Mouse (Mus musculus): ENCODE measurements around the gene Rnasek. TPM values are rescaled to one million over a fixed set of nuclear protein-coding genes. Genes with fewer than 3 reads are reported as not detected.
A peak's percentile ranks its signal among the peaks of the same experiment; 100 is the strongest.

The Rnasek gene
- polyA plus RNA-seq, 1 experiment = 367 TPM

GRCm38 (mm10) chr11:70236717-70237116, 2.9 kb downstream of the Rnasek start:
- DNase-seq (ENCODE audit: low read depth) = no peak

GRCm38 (mm10) chr11:70235254-70235900, 4.3 kb downstream of the Rnasek start:
- no peak for DNase-seq (ENCODE audit: low read depth)

- no peak for DNase-seq (ENCODE audit: low read depth)
These were observed 5.1 kb downstream of the Rnasek start for GRCm38 (mm10) chr11:70234497-70234896.

GRCm38 (mm10) chr11:70234037-70234436, 5.6 kb downstream of the Rnasek start:
- no peak for DNase-seq (ENCODE audit: low read depth)

- DNase-seq (ENCODE audit: low read depth) = no peak
These were observed 6.6 kb downstream of the Rnasek start for GRCm38 (mm10) chr11:70233016-70233415.

GRCm38 (mm10) chr11:70232546-70232945, 7.1 kb downstream of the Rnasek start:
- DNase-seq (ENCODE audit: low read depth) = no peak

- no peak for DNase-seq (ENCODE audit: low read depth)
These were observed 9.4 kb downstream of the Rnasek start for GRCm38 (mm10) chr11:70230239-70230727.

- DNase-seq (ENCODE audit: low read depth) = no peak
These were observed 10.2 kb downstream of the Rnasek start, which contains the start of gene Bcl6b for GRCm38 (mm10) chr11:70229260-70230010. Gene Bcl6b, minus strand, starts transcription at chr11:70229798.

- no peak for DNase-seq (ENCODE audit: low read depth)
These were observed 10.8 kb downstream of the Rnasek start for GRCm38 (mm10) chr11:70228828-70229227.

- DNase-seq (ENCODE audit: low read depth) = no peak
These were observed 11.9 kb downstream of the Rnasek start for GRCm38 (mm10) chr11:70227661-70228245.

- DNase-seq (ENCODE audit: low read depth) = no peak
These were observed 12.5 kb downstream of the Rnasek start for GRCm38 (mm10) chr11:70227126-70227525.

GRCm38 (mm10) chr11:70226602-70226890, 13.1 kb downstream of the Rnasek start:
- no peak for DNase-seq (ENCODE audit: low read depth)

GRCm38 (mm10) chr11:70225798-70226601, 13.6 kb downstream of the Rnasek start:
- no peak for DNase-seq (ENCODE audit: low read depth)

GRCm38 (mm10) chr11:70223724-70224123, 15.9 kb downstream of the Rnasek start:
- DNase-seq (ENCODE audit: low read depth) = no peak

GRCm38 (mm10) chr11:70221603-70222500, 17.8 kb downstream of the Rnasek start:
- no peak for DNase-seq (ENCODE audit: low read depth)

GRCm38 (mm10) chr11:70220731-70221602, 18.7 kb downstream of the Rnasek start, which contains the start of gene Slc16a13:
Gene Slc16a13, minus strand, starts transcription at chr11:70221064.
- peak; percentile 99 for DNase-seq (ENCODE audit: low read depth)

- DNase-seq (ENCODE audit: low read depth) = no peak
These were observed 19.3 kb downstream of the Rnasek start for GRCm38 (mm10) chr11:70220323-70220722.

GRCm38 (mm10) chr11:70219873-70220272, 19.8 kb downstream of the Rnasek start:
- DNase-seq (ENCODE audit: low read depth) = no peak

- no peak for DNase-seq (ENCODE audit: low read depth)
These were observed 20.7 kb downstream of the Rnasek start for GRCm38 (mm10) chr11:70218741-70219470.

All from gonadal fat pad, adult 2 months (tissue).